In genomic region chr6:88916153-88916552, GRCm38 (mm10) we compare ENCODE assay signal across 10 mouse cellular contexts. TPM values are rescaled to one million over a fixed set of nuclear protein-coding genes. Genes with fewer than 3 reads are reported as not detected.
DNase-seq lines count a peak whose midpoint lies in the region; ATAC-seq and TF ChIP-seq lines count a peak whose summit lies in the region.
"Had no signal": no experiment of that assay in that cellular context is flagged by ENCODE, and none has a peak within 500 bp of the region (broad histone marks: within the 10 kb centered on the region; RNA-seq: fewer than 3 reads in every experiment).

No protein-coding gene starts in this region.

- intact Hi-C loops in heart, adult 2 months (cut with DNase I): no loop called here

- TF ChIP-seq EP300 in heart, adult 2 months (IDR thresholded peaks at IDR 0.05; ENCODE audit: insufficient read depth, low read depth, low read length): no peak

- TF ChIP-seq CTCF in heart, adult 2 months (IDR thresholded peaks at IDR 0.05): peak; percentile 72
- TF ChIP-seq CTCF in intestine, postnatal 0 days (IDR thresholded peaks at IDR 0.05; ENCODE audit: low read depth): peak; percentile 89

- no peaks in the 10 kb centered on the region for H3K36me3 ChIP-seq in heart, adult 2 months (ENCODE audit: control insufficient read depth, insufficient read depth, low read length)
- peaks cover 20% of the 10 kb centered on the region for H3K36me3 ChIP-seq in embryonic facial prominence, embryonic 10.5 days (replicated peaks)
- H3K36me3 ChIP-seq in intestine, postnatal 0 days (ENCODE audit: control insufficient read depth, insufficient read depth): peaks cover 14% of the 10 kb centered on the region; the same call in 1 of the 2 replicates

- H3K4me1 ChIP-seq in heart, adult 2 months (ENCODE audit: control insufficient read depth, insufficient read depth, low read length): no peaks in the 10 kb centered on the region; the same call in 1 of the 2 replicates
- no peaks in the 10 kb centered on the region for H3K4me1 ChIP-seq in embryonic facial prominence, embryonic 10.5 days
- H3K4me1 ChIP-seq in intestine, postnatal 0 days (replicated peaks; ENCODE audit: control insufficient read depth, insufficient read depth, low read length): no peaks in the 10 kb centered on the region
- H3K4me1 ChIP-seq: embryonic facial prominence, embryonic 13.5 days had no signal

- H3K27ac ChIP-seq in heart, adult 2 months: no peak overlapping the region
- no peak overlapping the region for H3K27ac ChIP-seq in embryonic facial prominence, embryonic 10.5 days (replicated peaks)
- no peak overlapping the region for H3K27ac ChIP-seq in intestine, postnatal 0 days (ENCODE audit: low read depth, low read length)
- H3K27ac ChIP-seq: embryonic facial prominence, embryonic 13.5 days; limb, embryonic 13.5 days had no signal

- TF ChIP-seq POLR2A in heart, adult 2 months (IDR thresholded peaks at IDR 0.05; ENCODE audit: insufficient read depth, low read depth, low read length): no peak

- H3K79me2 ChIP-seq in heart, adult 2 months (replicated peaks; ENCODE audit: control insufficient read depth, insufficient read depth, low read length): no peaks in the 10 kb centered on the region

- WGBS in heart, adult 2 months: 59% methylated on average over 1 of the region's 1 CpGs
- 52% methylated on average over 1 of the region's 1 CpGs for WGBS in embryonic facial prominence, embryonic 10.5 days
- 77% methylated on average over 1 of the region's 1 CpGs for WGBS in intestine, postnatal 0 days

- DNase-seq in heart, adult 2 months: no peak
- no peak for DNase-seq in heart, adult 8-10 months (ENCODE audit: low spot score)
- peak; percentile 52 for DNase-seq in urinary bladder, postnatal 14 days (ENCODE audit: low spot score)
- DNase-seq in urinary bladder, postnatal 10 days (ENCODE audit: low spot score): no peak
- DNase-seq in embryonic facial prominence, embryonic 10.5 days (ENCODE audit: low spot score): peak; percentile 48
- peak; percentile 70 for DNase-seq in naive thymus-derived CD4-positive, alpha-beta T cell, adult 2 months (ENCODE audit: low read depth)
- DNase-seq in adrenal gland, postnatal 4 days (ENCODE audit: low spot score in 2 of 2): no peak

- H3K4me2 ChIP-seq in intestine, postnatal 0 days (replicated peaks; ENCODE audit: low read depth): no peak overlapping the region
- H3K4me2 ChIP-seq: embryonic facial prominence, embryonic 13.5 days; limb, embryonic 13.5 days had no signal

- no peaks in the 10 kb centered on the region for H3K9me3 ChIP-seq in embryonic facial prominence, embryonic 10.5 days
- no peaks in the 10 kb centered on the region for H3K9me3 ChIP-seq in intestine, postnatal 0 days (ENCODE audit: control insufficient read depth)
- H3K9me3 ChIP-seq: embryonic facial prominence, embryonic 13.5 days; limb, embryonic 13.5 days had no signal

- no peak overlapping the region for H3K4me3 ChIP-seq in heart, adult 2 months
- no peak overlapping the region for H3K4me3 ChIP-seq in embryonic facial prominence, embryonic 10.5 days
- no peak overlapping the region for H3K4me3 ChIP-seq in intestine, postnatal 0 days (ENCODE audit: low read depth, low read length)
- H3K4me3 ChIP-seq: embryonic facial prominence, embryonic 13.5 days; limb, embryonic 13.5 days had no signal

- ATAC-seq in intestine, postnatal 0 days: no peak

- H3K27me3 ChIP-seq in heart, adult 2 months (ENCODE audit: control insufficient read depth, insufficient read depth, low read length): no peaks in the 10 kb centered on the region
- H3K27me3 ChIP-seq in embryonic facial prominence, embryonic 10.5 days (replicated peaks; ENCODE audit: low read depth, poor library complexity, severe bottlenecking): no peaks in the 10 kb centered on the region
- H3K27me3 ChIP-seq in intestine, postnatal 0 days (replicated peaks; ENCODE audit: control insufficient read depth, insufficient read depth, low read length): no peaks in the 10 kb centered on the region
- H3K27me3 ChIP-seq: embryonic facial prominence, embryonic 13.5 days; limb, embryonic 13.5 days had no signal

- no peak overlapping the region for H3K9ac ChIP-seq in heart, adult 2 months (ENCODE audit: low read depth, low read length)
- no peak overlapping the region for H3K9ac ChIP-seq in intestine, postnatal 0 days (ENCODE audit: low read depth, low read length)
- H3K9ac ChIP-seq: embryonic facial prominence, embryonic 13.5 days; limb, embryonic 13.5 days had no signal

RNA-seq across cellular contexts. Expression of gene Tpra1, which starts 14.1 kb away (rescaled TPM):
- 10 to 100 TPM; 34.4 to 34.8 TPM for total RNA-seq in heart, adult 2 months (2021)
- polyA plus RNA-seq in heart, adult 2 months (2012; rRNA removed): 88.0 and 118 TPM in 2 replicates
- total RNA-seq in heart, adult 8-10 months (2022): 10 to 100 TPM; 29.0 to 36.3 (median 32.2) TPM
- 54.4 and 56.7 TPM in 2 replicates for polyA plus RNA-seq in embryonic facial prominence, embryonic 10.5 days (2016; fragmentation: Nextera tagmentation; extraction: Ambion mirVana)
- 81.2 and 81.6 TPM in 2 replicates for polyA plus RNA-seq in intestine, postnatal 0 days (2015; fragmentation: Nextera tagmentation; extraction: Ambion mirVana)
- 100 to 1,000 TPM; 112 to 121 TPM for total RNA-seq in adrenal gland, postnatal 4 days (2021)

RNA-seq across cellular contexts. Expression of gene Mcm2, which starts 17.6 kb away (rescaled TPM):
- total RNA-seq in heart, adult 2 months (2021): 1 to 10 TPM; 5.3 to 6.1 TPM
- polyA plus RNA-seq in heart, adult 2 months (2012; rRNA removed): 4.8 and 5.4 TPM in 2 replicates
- 1 to 10 TPM; 4.7 to 6.7 (median 5.6) TPM for total RNA-seq in heart, adult 8-10 months (2022)
- 262 and 280 TPM in 2 replicates for polyA plus RNA-seq in embryonic facial prominence, embryonic 10.5 days (2016; fragmentation: Nextera tagmentation; extraction: Ambion mirVana)
- 32.9 and 33.1 TPM in 2 replicates for polyA plus RNA-seq in intestine, postnatal 0 days (2015; fragmentation: Nextera tagmentation; extraction: Ambion mirVana)
- total RNA-seq in adrenal gland, postnatal 4 days (2021): 10 to 100 TPM; 69.6 to 83.3 TPM

RNA-seq across cellular contexts. Expression of gene Podxl2, which starts 41.3 kb away (rescaled TPM):
- total RNA-seq in heart, adult 2 months (2021): 10 to 100 TPM; 13.1 to 15.9 TPM
- polyA plus RNA-seq in heart, adult 2 months (2012; rRNA removed): 20.7 and 26.2 TPM in 2 replicates
- 10 to 100 TPM; 13.7 to 14.8 (median 14.2) TPM for total RNA-seq in heart, adult 8-10 months (2022)
- polyA plus RNA-seq in embryonic facial prominence, embryonic 10.5 days (2016; fragmentation: Nextera tagmentation; extraction: Ambion mirVana): 52.1 and 56.3 TPM in 2 replicates
- 36.3 and 39.2 TPM in 2 replicates for polyA plus RNA-seq in intestine, postnatal 0 days (2015; fragmentation: Nextera tagmentation; extraction: Ambion mirVana)
- 10 to 100 TPM; 60.1 to 62.8 TPM for total RNA-seq in adrenal gland, postnatal 4 days (2021)

Comparison
In these comparisons a context has a peak if more than half of its experiments do, and no peak if none do; other contexts are left out.
1. DNase-seq: peak in urinary bladder, postnatal 14 days (single experiment), embryonic facial prominence, embryonic 10.5 days (single experiment) and naive thymus-derived CD4-positive, alpha-beta T cell, adult 2 months (single experiment); none in heart, adult 2 months (0 of 2), heart, adult 8-10 months (single experiment), urinary bladder, postnatal 10 days (single experiment) and adrenal gland, postnatal 4 days (0 of 2).
2. RNA of gene Mcm2, which starts 17.6 kb away (total RNA-seq): 69.6 to 83.3 TPM in adrenal gland, postnatal 4 days; 4.7 to 6.7 TPM in heart, adult 8-10 months and 5.3 to 6.1 TPM in heart, adult 2 months; every median in the first group is over 4 times any median in the second.